Comparison of ENCODE assay signal across 8 mouse cellular contexts in the genomic region with DNA sequence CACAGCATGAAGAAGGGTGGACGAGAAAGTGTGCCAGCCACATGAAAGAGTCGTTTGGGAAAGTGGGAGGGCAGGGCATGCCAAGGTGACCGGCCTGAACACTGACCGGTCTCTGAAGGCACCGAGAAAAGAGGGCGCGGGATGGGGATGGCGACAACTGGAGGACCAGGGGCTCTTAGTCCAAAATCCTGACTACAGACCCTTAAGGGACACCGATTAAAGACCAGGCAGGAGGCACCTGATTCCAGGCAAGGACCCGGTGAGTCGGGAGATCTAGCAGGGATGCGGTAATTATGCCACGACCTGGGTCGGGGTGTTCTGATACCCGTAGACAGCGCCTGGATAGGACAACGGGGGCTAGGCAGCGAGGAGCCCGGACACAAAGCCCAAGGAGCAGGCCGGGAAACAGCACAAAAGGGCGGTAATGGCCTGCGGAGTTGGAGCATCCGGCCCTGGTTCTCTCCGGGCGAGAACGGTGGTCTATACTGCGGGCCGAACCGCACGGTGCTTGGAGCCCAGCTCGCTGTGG. TPM values are rescaled to one million over a fixed set of nuclear protein-coding genes. Genes with fewer than 3 reads are reported as not detected.
DNase-seq lines count a peak whose midpoint lies in the region; ATAC-seq and TF ChIP-seq lines count a peak whose summit lies in the region.

No protein-coding gene starts in this region.

- H3K27me3 ChIP-seq in kidney, embryonic 15.5 days: no peaks in the 10 kb centered on the region
- no peaks in the 10 kb centered on the region for H3K27me3 ChIP-seq in forebrain, embryonic 14.5 days (replicated peaks; ENCODE audit: control insufficient read depth, insufficient read depth, low read length)
- no peaks in the 10 kb centered on the region for H3K27me3 ChIP-seq in limb, embryonic 13.5 days
- no peaks in the 10 kb centered on the region for H3K27me3 ChIP-seq in neural tube, embryonic 11.5 days (ENCODE audit: control insufficient read depth, insufficient read depth, low read length)

- H3K4me3 ChIP-seq in kidney, embryonic 15.5 days (replicated peaks): peak overlapping the region; percentile 72
- peak overlapping the region; percentile 95 for H3K4me3 ChIP-seq in bone marrow macrophage, adult 2 months (ENCODE audit: insufficient read depth, low read length)
- peak overlapping the region; percentile 76 for H3K4me3 ChIP-seq in forebrain, embryonic 14.5 days (ENCODE audit: low read depth, low read length)
- peak overlapping the region; percentile 68 for H3K4me3 ChIP-seq in limb, embryonic 13.5 days
- peak overlapping the region; percentile 80 for H3K4me3 ChIP-seq in neural tube, embryonic 11.5 days (ENCODE audit: low read depth, low read length)

- peak overlapping the region; percentile 98 for H3K4me2 ChIP-seq in kidney, embryonic 15.5 days
- peak overlapping the region; percentile 98 for H3K4me2 ChIP-seq in forebrain, embryonic 14.5 days (ENCODE audit: low read length)
- H3K4me2 ChIP-seq in limb, embryonic 13.5 days (replicated peaks): peak overlapping the region; percentile 98
- peak overlapping the region; percentile 100 for H3K4me2 ChIP-seq in neural tube, embryonic 11.5 days (ENCODE audit: low read depth)

- H3K36me3 ChIP-seq in kidney, embryonic 15.5 days: no peaks in the 10 kb centered on the region
- no peaks in the 10 kb centered on the region for H3K36me3 ChIP-seq in forebrain, embryonic 14.5 days (ENCODE audit: control insufficient read depth, insufficient read depth, low read length)
- H3K36me3 ChIP-seq in limb, embryonic 13.5 days: no peaks in the 10 kb centered on the region
- H3K36me3 ChIP-seq in neural tube, embryonic 11.5 days (ENCODE audit: control insufficient read depth, insufficient read depth, low read length): no peaks in the 10 kb centered on the region

- under 1% methylated on average over 31 of the region's 31 CpGs for WGBS in kidney, embryonic 15.5 days
- under 1% methylated on average over 28 of the region's 31 CpGs for WGBS in forebrain, embryonic 14.5 days
- WGBS in limb, embryonic 13.5 days: under 1% methylated on average over 31 of the region's 31 CpGs
- under 1% methylated on average over 31 of the region's 31 CpGs for WGBS in neural tube, embryonic 11.5 days

- H3K9me3 ChIP-seq in kidney, embryonic 15.5 days (replicated peaks): no peaks in the 10 kb centered on the region
- H3K9me3 ChIP-seq in forebrain, embryonic 14.5 days (replicated peaks; ENCODE audit: control insufficient read depth, low read length): no peaks in the 10 kb centered on the region
- no peaks in the 10 kb centered on the region for H3K9me3 ChIP-seq in limb, embryonic 13.5 days
- no peaks in the 10 kb centered on the region for H3K9me3 ChIP-seq in neural tube, embryonic 11.5 days (ENCODE audit: control insufficient read depth, low read length)

- TF ChIP-seq CTCF in bone marrow macrophage, adult 2 months (IDR thresholded peaks at IDR 0.05; ENCODE audit: low read depth, low read length): no peak

- peak; percentile 9; the same call in 1 of the 2 replicates for ATAC-seq in kidney, embryonic 15.5 days (replicated peaks; ENCODE audit: low FRiP score)
- ATAC-seq in forebrain, embryonic 14.5 days: peak; percentile 35
- no peak for ATAC-seq in limb, embryonic 13.5 days (ENCODE audit: low FRiP score, low read depth)
- ATAC-seq in neural tube, embryonic 11.5 days (ENCODE audit: insufficient read depth, low FRiP score, low TSS enrichment): peak; percentile 41

- H3K27ac ChIP-seq in kidney, embryonic 15.5 days: peak overlapping the region; percentile 94
- H3K27ac ChIP-seq in bone marrow macrophage, adult 2 months (ENCODE audit: insufficient read depth, low read depth, low read length): peak overlapping the region; percentile 80
- peak overlapping the region; percentile 93 for H3K27ac ChIP-seq in forebrain, embryonic 14.5 days (ENCODE audit: low read depth, low read length)
- H3K27ac ChIP-seq in limb, embryonic 13.5 days: no peak overlapping the region; the same call in 1 of the 2 replicates
- H3K27ac ChIP-seq in neural tube, embryonic 11.5 days (ENCODE audit: low read depth, low read length): peak overlapping the region; percentile 92

- TF ChIP-seq POLR2A in bone marrow macrophage, adult 2 months (IDR thresholded peaks at IDR 0.05; ENCODE audit: borderline replicate concordance, low read depth, low read length): no peak

- H3K4me1 ChIP-seq in kidney, embryonic 15.5 days: peaks cover 40% of the 10 kb centered on the region
- peaks cover 12% of the 10 kb centered on the region for H3K4me1 ChIP-seq in bone marrow macrophage, adult 2 months (ENCODE audit: control insufficient read depth, insufficient read depth, low read length)
- peaks cover 10% of the 10 kb centered on the region; the same call in 1 of the 2 replicates for H3K4me1 ChIP-seq in forebrain, embryonic 14.5 days (ENCODE audit: control insufficient read depth, insufficient read depth, low read length)
- H3K4me1 ChIP-seq in limb, embryonic 13.5 days: peaks cover 8% of the 10 kb centered on the region
- H3K4me1 ChIP-seq in neural tube, embryonic 11.5 days (ENCODE audit: control insufficient read depth, insufficient read depth, low read length): peaks cover 9% of the 10 kb centered on the region; the same call in 1 of the 2 replicates

- H3K9ac ChIP-seq in kidney, embryonic 15.5 days: peak overlapping the region; percentile 65
- peak overlapping the region; percentile 95 for H3K9ac ChIP-seq in forebrain, embryonic 14.5 days (ENCODE audit: low read length)
- peak overlapping the region; percentile 81 for H3K9ac ChIP-seq in limb, embryonic 13.5 days
- peak overlapping the region; percentile 97 for H3K9ac ChIP-seq in neural tube, embryonic 11.5 days (ENCODE audit: low read length)

- DNase-seq in kidney, postnatal 14 days: no peak
- DNase-seq in forebrain, embryonic 14.5 days (ENCODE audit: low spot score): peak; percentile 37
- DNase-seq in neural tube, embryonic 11.5 days (ENCODE audit: low spot score): no peak
- no peak for DNase-seq in yolk sac, embryonic 10.5 days (ENCODE audit: low spot score)
- no peak for DNase-seq in left cerebral cortex, adult 18-20 months (ENCODE audit: low spot score in 2 of 2)

RNA-seq across cellular contexts. Expression of gene Slc43a2, which starts 0.6 kb away (rescaled TPM):
- polyA plus RNA-seq in kidney, embryonic 15.5 days (2015; fragmentation: Nextera tagmentation; extraction: Ambion mirVana): 7.5 and 8.0 TPM in 2 replicates
- polyA plus RNA-seq in bone marrow macrophage, adult 2 months (2012; ENCODE audit: insufficient read depth, insufficient read length, missing spikeins): 202 and 231 TPM in 2 replicates
- polyA plus RNA-seq in forebrain, embryonic 14.5 days (2014; fragmentation: Nextera tagmentation; extraction: Ambion mirVana): 6.5 and 9.1 TPM in 2 replicates
- polyA plus RNA-seq in limb, embryonic 13.5 days (2015; fragmentation: Nextera tagmentation; extraction: Ambion mirVana): 4.8 TPM in 2 replicates
- 5.6 and 6.6 TPM in 2 replicates for polyA plus RNA-seq in neural tube, embryonic 11.5 days (2014; fragmentation: Nextera tagmentation; extraction: Ambion mirVana)
- 10 to 100 TPM; 49.9 to 50.9 TPM for total RNA-seq in left cerebral cortex, adult 18-20 months (2021)

RNA-seq across cellular contexts. Expression of gene Scarf1, which starts 17.6 kb away (rescaled TPM):
- polyA plus RNA-seq in kidney, embryonic 15.5 days (2015; fragmentation: Nextera tagmentation; extraction: Ambion mirVana): 15.0 and 15.4 TPM in 2 replicates
- polyA plus RNA-seq in bone marrow macrophage, adult 2 months (2012; ENCODE audit: insufficient read depth, insufficient read length, missing spikeins): 32.8 and 33.5 TPM in 2 replicates
- 2.7 and 3.4 TPM in 2 replicates for polyA plus RNA-seq in forebrain, embryonic 14.5 days (2014; fragmentation: Nextera tagmentation; extraction: Ambion mirVana)
- polyA plus RNA-seq in limb, embryonic 13.5 days (2015; fragmentation: Nextera tagmentation; extraction: Ambion mirVana): 6.0 and 6.6 TPM in 2 replicates
- polyA plus RNA-seq in neural tube, embryonic 11.5 days (2014; fragmentation: Nextera tagmentation; extraction: Ambion mirVana): 4.4 and 4.8 TPM in 2 replicates
- 1 to 10 TPM; 1.1 to 1.2 TPM for total RNA-seq in left cerebral cortex, adult 18-20 months (2021)

RNA-seq across cellular contexts. Expression of gene Rilp, which starts 21.0 kb away (rescaled TPM):
- 1.3 TPM in 2 replicates for polyA plus RNA-seq in kidney, embryonic 15.5 days (2015; fragmentation: Nextera tagmentation; extraction: Ambion mirVana)
- 12.8 and 15.9 TPM in 2 replicates for polyA plus RNA-seq in bone marrow macrophage, adult 2 months (2012; ENCODE audit: insufficient read depth, insufficient read length, missing spikeins)
- polyA plus RNA-seq in forebrain, embryonic 14.5 days (2014; fragmentation: Nextera tagmentation; extraction: Ambion mirVana): 0.77 and 0.86 TPM in 2 replicates
- polyA plus RNA-seq in limb, embryonic 13.5 days (2015; fragmentation: Nextera tagmentation; extraction: Ambion mirVana): 0.34 and 0.66 TPM in 2 replicates
- polyA plus RNA-seq in neural tube, embryonic 11.5 days (2014; fragmentation: Nextera tagmentation; extraction: Ambion mirVana): 0.50 and 0.56 TPM in 2 replicates
- 1 to 10 TPM; 1.6 to 1.8 TPM for total RNA-seq in left cerebral cortex, adult 18-20 months (2021)

RNA-seq across cellular contexts. Expression of gene Prpf8, which starts 44.3 kb away (rescaled TPM):
- polyA plus RNA-seq in kidney, embryonic 15.5 days (2015; fragmentation: Nextera tagmentation; extraction: Ambion mirVana): 54.6 and 61.7 TPM in 2 replicates
- polyA plus RNA-seq in bone marrow macrophage, adult 2 months (2012; ENCODE audit: insufficient read depth, insufficient read length, missing spikeins): 51.0 and 65.7 TPM in 2 replicates
- 67.0 and 73.1 TPM in 2 replicates for polyA plus RNA-seq in forebrain, embryonic 14.5 days (2014; fragmentation: Nextera tagmentation; extraction: Ambion mirVana)
- polyA plus RNA-seq in limb, embryonic 13.5 days (2015; fragmentation: Nextera tagmentation; extraction: Ambion mirVana): 60.8 and 63.0 TPM in 2 replicates
- polyA plus RNA-seq in neural tube, embryonic 11.5 days (2014; fragmentation: Nextera tagmentation; extraction: Ambion mirVana): 113 and 123 TPM in 2 replicates
- 100 to 1,000 TPM; 128 to 134 TPM for total RNA-seq in left cerebral cortex, adult 18-20 months (2021)

RNA-seq across cellular contexts. Expression of gene Pitpna, which starts 57.0 kb away (rescaled TPM):
- 77.6 and 83.5 TPM in 2 replicates for polyA plus RNA-seq in kidney, embryonic 15.5 days (2015; fragmentation: Nextera tagmentation; extraction: Ambion mirVana)
- polyA plus RNA-seq in bone marrow macrophage, adult 2 months (2012; ENCODE audit: insufficient read depth, insufficient read length, missing spikeins): 512 TPM in 2 replicates
- polyA plus RNA-seq in forebrain, embryonic 14.5 days (2014; fragmentation: Nextera tagmentation; extraction: Ambion mirVana): 94.2 and 101 TPM in 2 replicates
- 60.9 and 62.5 TPM in 2 replicates for polyA plus RNA-seq in limb, embryonic 13.5 days (2015; fragmentation: Nextera tagmentation; extraction: Ambion mirVana)
- 90.5 TPM in 2 replicates for polyA plus RNA-seq in neural tube, embryonic 11.5 days (2014; fragmentation: Nextera tagmentation; extraction: Ambion mirVana)
- total RNA-seq in left cerebral cortex, adult 18-20 months (2021): 100 to 1,000 TPM; 330 to 343 TPM

Comparison
In these comparisons a context has a peak if more than half of its experiments do, and no peak if none do; other contexts are left out.
1. RNA of gene Slc43a2, which starts 0.6 kb away (polyA plus RNA-seq): 202 to 231 TPM in bone marrow macrophage, adult 2 months; 7.5 to 8.0 TPM in kidney, embryonic 15.5 days, 6.5 to 9.1 TPM in forebrain, embryonic 14.5 days, 5.6 to 6.6 TPM in neural tube, embryonic 11.5 days and 4.8 TPM in limb, embryonic 13.5 days; every median in the first group is over 10 times any median in the second.
2. Peak in every context shown above with its lines, with median percentiles within 50 percentile points of each other: H3K4me2 ChIP-seq, H3K4me3 ChIP-seq and H3K9ac ChIP-seq.